Mouse (Mus musculus) forebrain, postnatal 0 days (tissue): ENCODE measurements around the gene Baz2a. TPM values are rescaled to one million over a fixed set of nuclear protein-coding genes. Genes with fewer than 3 reads are reported as not detected.

Experiments used
- ATAC-seq: fragments of 200-750 bp; cut with Nextera tagmentation; 2 replicates; pipeline ENCODE4 v1.8.0; 2017; ENCODE audit warnings: mild to moderate bottlenecking, moderate library complexity
- DNase-seq: peaks from one replicate; pipeline ENCODE4 v3.0.0-alpha.2; 2015
- H3K27ac ChIP-seq: fragments of 300-500 bp; sonication (generic); 2 replicates; pipeline ENCODE4 v1.5.1; 2014; ENCODE audit warnings: low read depth, mild to moderate bottlenecking, antibody characterized with exemption, low read length, moderate library complexity, mixed read lengths
- H3K27me3 ChIP-seq: fragments of 300-500 bp; sonication (generic); 2 replicates; pipeline ENCODE4 v1.6.1; 2014; ENCODE audit warnings: mild to moderate bottlenecking, low read length, mixed read lengths; ENCODE audit not compliant: insufficient read depth
- H3K36me3 ChIP-seq: fragments of 300-500 bp; sonication (generic); 2 replicates; pipeline ENCODE4 v1.6.1; 2014; ENCODE audit warnings: mild to moderate bottlenecking, moderate library complexity; ENCODE audit not compliant: insufficient read depth
- H3K4me1 ChIP-seq: fragments of 300-500 bp; sonication (generic); 2 replicates; pipeline ENCODE4 v1.6.1; 2014; ENCODE audit warnings: antibody characterized with exemption; ENCODE audit not compliant: insufficient read depth
- H3K4me2 ChIP-seq: fragments of 300-500 bp; sonication (generic); 2 replicates; pipeline ENCODE4 v1.6.1; 2014; ENCODE audit warnings: low read depth, mild to moderate bottlenecking, moderate library complexity
- H3K4me3 ChIP-seq: fragments of 300-500 bp; sonication (generic); 2 replicates; pipeline ENCODE4 v1.5.1; 2014; ENCODE audit warnings: low read depth, low read length, mixed read lengths
- H3K9ac ChIP-seq: fragments of 300-500 bp; sonication (generic); 2 replicates; pipeline ENCODE4 v1.6.1; 2014; ENCODE audit warnings: mild to moderate bottlenecking
- H3K9me3 ChIP-seq: fragments of 300-500 bp; sonication (generic); 2 replicates; pipeline ENCODE4 v1.6.1; 2016; ENCODE audit warnings: low read length
- CTCF ChIP-seq: sonication (generic); IDR thresholded peaks from 2 replicates; pipeline ENCODE4 v1.5.1; 2016; ENCODE audit warnings: antibody characterized with exemption, control low read depth, low read depth
- WGBS: fragments of 180-500 bp; shearing (Covaris S2); extraction: QIAGEN DNeasy Blood & Tissue Kit; methylation state at CpG from one replicate; pipeline ENCODE4 v1.1.7; 2014; 5-methylcytosine and 5-hydroxymethylcytosine counted together
- polyA plus RNA-seq: library from polyadenylated mRNA; unstranded; fragments of >200 nt; fragmentation: Nextera tagmentation; extraction: Ambion mirVana; gene quantifications from 2 replicates; pipeline ENCODE4 v1.2.1, GENCODE M21; 2015
- total RNA-seq: library from RNA; depleted of rRNA; stranded (reverse); fragments of >200 nt; gene quantifications from 2 replicates; pipeline ENCODE4 v1.2.3, GENCODE M21; 2014

Baz2a gene
- total and polyA plus RNA-seq, 2 experiments from 2014 or later, result 7.0 to 10.0 TPM

GRCm38 (mm10) chr10:128111227-128111626 is 19.9 kb downstream of the Baz2a start:
- ATAC-seq, result no peak
- no peak for TF ChIP-seq CTCF
- DNase-seq, result no peak
- no peak overlapping the region for H3K27ac ChIP-seq
- H3K9me3 ChIP-seq, result no peaks in the 10 kb centered on the region
- H3K9ac ChIP-seq, result no peak overlapping the region
- H3K4me3 ChIP-seq, result no peak overlapping the region
- H3K4me2 ChIP-seq, result no peak overlapping the region
- H3K36me3 ChIP-seq, result peaks cover 63% of the 10 kb centered on the region
- no peaks in the 10 kb centered on the region for H3K4me1 ChIP-seq
- no peaks in the 10 kb centered on the region for H3K27me3 ChIP-seq

- Histone ChIP-seq H3K27me3 (no peaks in the 10 kb centered on the region), H3K9me3 (no peaks in the 10 kb centered on the region), H3K4me3 (no peak overlapping the region), H3K36me3 (peaks cover 92% of the 10 kb centered on the region), H3K4me1 (no peaks in the 10 kb centered on the region), H3K4me2 (no peak overlapping the region), H3K27ac (no peak overlapping the region), H3K9ac (no peak overlapping the region)
- TF ChIP-seq CTCF, result no peak
- DNase-seq, result no peak
- WGBS, result 96% methylated on average over 7 of the region's 7 CpGs
- ATAC-seq, result no peak
Observed at GRCm38 (mm10) chr10:128123833-128124232, 32.5 kb downstream of the Baz2a start.

- no peaks in the 10 kb centered on the region for H3K9me3 ChIP-seq
Observed at GRCm38 (mm10) chr10:128124831-128125230, 33.5 kb downstream of the Baz2a start.

GRCm38 (mm10) chr10:128125951-128126350 is 34.6 kb downstream of the Baz2a start:
- Histone ChIP-seq H3K9me3 (no peaks in the 10 kb centered on the region), H3K4me2 (no peak overlapping the region), H3K27me3 (no peaks in the 10 kb centered on the region), H3K9ac (no peak overlapping the region), H3K4me3 (no peak overlapping the region), H3K4me1 (no peaks in the 10 kb centered on the region), H3K27ac (no peak overlapping the region), H3K36me3 (peaks cover 85% of the 10 kb centered on the region)
- 95% methylated on average over 14 of the region's 14 CpGs for WGBS
- DNase-seq (no peak), ATAC-seq (no peak)
- no peak for TF ChIP-seq CTCF

More at GRCm38 (mm10) chr10:128124831-128125230, 33.5 kb downstream of the Baz2a start:
- Histone ChIP-seq H3K9ac (no peak overlapping the region), H3K27ac (no peak overlapping the region), H3K4me1 (no peaks in the 10 kb centered on the region), H3K27me3 (no peaks in the 10 kb centered on the region), H3K4me2 (no peak overlapping the region), H3K36me3 (peaks cover 90% of the 10 kb centered on the region), H3K4me3 (no peak overlapping the region)
- TF ChIP-seq CTCF, result no peak
- DNase-seq (no peak), ATAC-seq (no peak)
- WGBS, result 95% methylated on average over 9 of the region's 9 CpGs

GRCm38 (mm10) chr10:128127497-128127896 is 36.1 kb downstream of the Baz2a start:
- Histone ChIP-seq H3K9ac (no peak overlapping the region), H3K4me1 (no peaks in the 10 kb centered on the region), H3K27me3 (no peaks in the 10 kb centered on the region), H3K27ac (no peak overlapping the region), H3K9me3 (no peaks in the 10 kb centered on the region), H3K4me3 (no peak overlapping the region), H3K4me2 (no peak overlapping the region), H3K36me3 (peaks cover 70% of the 10 kb centered on the region)
- TF ChIP-seq CTCF, result no peak
- ATAC-seq, result no peak
- 69% methylated on average over 5 of the region's 5 CpGs for WGBS
- no peak for DNase-seq

DNA sequence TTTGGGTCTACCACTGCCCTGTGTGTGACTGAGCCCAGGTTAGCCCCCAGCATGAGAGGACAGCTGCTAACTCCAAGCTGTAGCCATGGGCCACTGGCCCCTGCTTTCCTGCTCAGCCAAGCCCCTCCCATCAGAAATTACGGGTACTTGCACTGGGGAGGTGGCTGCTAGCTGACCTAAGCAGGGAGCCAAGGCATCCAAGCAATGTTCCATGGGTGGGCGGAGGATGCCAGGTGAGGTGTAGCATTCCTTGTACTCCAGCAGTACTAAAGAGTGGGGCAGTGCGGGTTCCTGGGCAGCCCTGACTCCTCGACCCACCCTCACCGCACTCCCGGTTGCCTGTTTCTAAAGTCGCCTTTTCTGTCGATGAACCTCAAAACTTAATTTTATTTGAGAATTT is 36.8 kb downstream of the Baz2a start:
- WGBS, result 86% methylated on average over 8 of the region's 8 CpGs
- no peaks in the 10 kb centered on the region for H3K9me3 ChIP-seq
- H3K4me2 ChIP-seq, result no peak overlapping the region
- H3K4me1 ChIP-seq, result no peaks in the 10 kb centered on the region
- peaks cover 63% of the 10 kb centered on the region for H3K36me3 ChIP-seq
- no peak overlapping the region for H3K9ac ChIP-seq
- ATAC-seq, result no peak
- H3K27me3 ChIP-seq, result no peaks in the 10 kb centered on the region
- no peak for TF ChIP-seq CTCF
- H3K4me3 ChIP-seq, result no peak overlapping the region
- no peak for DNase-seq
- no peak overlapping the region for H3K27ac ChIP-seq

- H3K9ac ChIP-seq, result no peak overlapping the region
- TF ChIP-seq CTCF, result no peak
- WGBS, result 76% methylated on average over 3 of the region's 3 CpGs
- no peaks in the 10 kb centered on the region for H3K9me3 ChIP-seq
- no peak overlapping the region for H3K4me2 ChIP-seq
- no peaks in the 10 kb centered on the region for H3K27me3 ChIP-seq
- no peaks in the 10 kb centered on the region for H3K4me1 ChIP-seq
- DNase-seq, result no peak
- peaks cover 32% of the 10 kb centered on the region for H3K36me3 ChIP-seq
- ATAC-seq, result no peak
- no peak overlapping the region for H3K27ac ChIP-seq
- no peak overlapping the region for H3K4me3 ChIP-seq
Observed at GRCm38 (mm10) chr10:128131297-128131696, 39.9 kb downstream of the Baz2a start.

- ATAC-seq, result no peak
Observed at GRCm38 (mm10) chr10:128131812-128132211, 40.4 kb downstream of the Baz2a start.

More at GRCm38 (mm10) chr10:128131812-128132211, 40.4 kb downstream of the Baz2a start:
- Histone ChIP-seq H3K9me3 (no peaks in the 10 kb centered on the region), H3K4me2 (no peak overlapping the region), H3K36me3 (peaks cover 27% of the 10 kb centered on the region), H3K4me1 (no peaks in the 10 kb centered on the region), H3K27me3 (no peaks in the 10 kb centered on the region), H3K4me3 (no peak overlapping the region), H3K27ac (no peak overlapping the region), H3K9ac (no peak overlapping the region)
- DNase-seq, result no peak
- no peak for TF ChIP-seq CTCF
